Comparison of ENCODE assay signal across 8 mouse cellular contexts in genomic region chr10:30629513-30629912, GRCm38 (mm10). TPM values are rescaled to one million over a fixed set of nuclear protein-coding genes. Genes with fewer than 3 reads are reported as not detected.
DNase-seq lines count a peak whose midpoint lies in the region; ATAC-seq and TF ChIP-seq lines count a peak whose summit lies in the region.

Hint3 (minus strand) TSS chr10:30629632.

- ATAC-seq in kidney, embryonic 15.5 days (replicated peaks; ENCODE audit: low FRiP score), result no peak
- no peak for ATAC-seq in neural tube, embryonic 12.5 days (ENCODE audit: low FRiP score, low read depth)

- H3K4me2 ChIP-seq in kidney, embryonic 15.5 days, result no peak within 1 kb of the TSS
- H3K4me2 ChIP-seq in neural tube, embryonic 12.5 days (replicated peaks), result no peak within 1 kb of the TSS

- 90% methylated on average over 3 of the region's 3 CpGs for WGBS in kidney, embryonic 15.5 days
- 84% methylated on average over 3 of the region's 3 CpGs for WGBS in neural tube, embryonic 12.5 days
- WGBS in thymus, adult 2 months, result 90% methylated on average over 3 of the region's 3 CpGs

- no peak for TF ChIP-seq POLR2A in brain, embryonic 14.5 days (IDR thresholded peaks at IDR 0.05; ENCODE audit: borderline replicate concordance, extremely low read depth, insufficient read depth, insufficient read length, poor library complexity, severe bottlenecking)
- TF ChIP-seq POLR2A in thymus, adult 2 months (IDR thresholded peaks at IDR 0.05; ENCODE audit: control insufficient read depth, extremely low read depth, insufficient read depth, low read length, poor library complexity), result no peak

- no peak within 1 kb of the TSS for H3K27ac ChIP-seq in kidney, embryonic 15.5 days
- H3K27ac ChIP-seq in neural tube, embryonic 12.5 days, result no peak within 1 kb of the TSS
- no peak within 1 kb of the TSS for H3K27ac ChIP-seq in thymus, adult 2 months (ENCODE audit: control insufficient read depth, insufficient read depth, low read length)

- no peak within 1 kb of the TSS for H3K4me3 ChIP-seq in kidney, embryonic 15.5 days (replicated peaks)
- no peak within 1 kb of the TSS for H3K4me3 ChIP-seq in neural tube, embryonic 12.5 days
- no peak within 1 kb of the TSS for H3K4me3 ChIP-seq in thymus, adult 2 months (ENCODE audit: control insufficient read depth, insufficient read depth, low read length)

- H3K9ac ChIP-seq in kidney, embryonic 15.5 days, result no peak within 1 kb of the TSS
- no peak within 1 kb of the TSS for H3K9ac ChIP-seq in neural tube, embryonic 12.5 days

- H3K27me3 ChIP-seq in kidney, embryonic 15.5 days, result no peaks in the 10 kb centered on the region
- no peaks in the 10 kb centered on the region for H3K27me3 ChIP-seq in neural tube, embryonic 12.5 days (replicated peaks)
- H3K27me3 ChIP-seq in thymus, adult 2 months (ENCODE audit: control insufficient read depth, insufficient read depth, low read length), result no peaks in the 10 kb centered on the region

- H3K36me3 ChIP-seq in kidney, embryonic 15.5 days, result no peaks in the 10 kb centered on the region
- no peaks in the 10 kb centered on the region for H3K36me3 ChIP-seq in neural tube, embryonic 12.5 days
- no peaks in the 10 kb centered on the region for H3K36me3 ChIP-seq in thymus, adult 2 months (ENCODE audit: control insufficient read depth, insufficient read depth, low read length)

- H3K9me3 ChIP-seq in kidney, embryonic 15.5 days (replicated peaks), result no peaks in the 10 kb centered on the region
- H3K9me3 ChIP-seq in neural tube, embryonic 12.5 days, result no peaks in the 10 kb centered on the region

- DNase-seq in kidney, postnatal 4 days, result no peak
- no peak for DNase-seq in brain, embryonic 14.5 days (ENCODE audit: low read depth)
- DNase-seq in heart, adult 8-10 months (ENCODE audit: low spot score), result no peak
- no peak for DNase-seq in layer of hippocampus, postnatal 25 days (ENCODE audit: extremely low spot score in 1 of 2, low spot score in 1 of 2)
- DNase-seq in frontal cortex, postnatal 25 days (ENCODE audit: low spot score in 2 of 2), result no peak
- no peak for DNase-seq in thymus, adult 2 months

- no peak for TF ChIP-seq CTCF in brain, embryonic 14.5 days (IDR thresholded peaks at IDR 0.05; ENCODE audit: borderline replicate concordance, extremely low read depth, insufficient read depth, insufficient read length)
- no peak for TF ChIP-seq CTCF in thymus, adult 2 months (IDR thresholded peaks at IDR 0.05; ENCODE audit: borderline replicate concordance, control insufficient read depth, extremely low read depth, insufficient read depth, low read length, poor library complexity)

- no peaks in the 10 kb centered on the region for H3K4me1 ChIP-seq in kidney, embryonic 15.5 days
- no peaks in the 10 kb centered on the region for H3K4me1 ChIP-seq in neural tube, embryonic 12.5 days
- H3K4me1 ChIP-seq in thymus, adult 2 months (replicated peaks; ENCODE audit: control insufficient read depth, insufficient read depth, low read length), result no peaks in the 10 kb centered on the region

RNA-seq across cellular contexts. Expression of gene Hint3, which starts in this region (rescaled TPM):
- 27.6 and 27.7 TPM in 2 replicates for polyA plus RNA-seq in kidney, embryonic 15.5 days (2015; fragmentation: Nextera tagmentation; extraction: Ambion mirVana)
- 8.7 and 10.4 TPM in 2 replicates for polyA plus RNA-seq in brain, embryonic 14.5 days (2012; rRNA removed)
- 100 to 1,000 TPM in 1 of 4 experiments, 10 to 100 TPM in 3; 87.7 to 103 (median 95.8) TPM for total RNA-seq in heart, adult 8-10 months (2022)
- 10 to 100 TPM; 36.2 to 37.1 TPM for total RNA-seq in layer of hippocampus, postnatal 25 days (2021)
- 20.1 and 21.9 TPM in 2 replicates for polyA plus RNA-seq in neural tube, embryonic 12.5 days (2016; fragmentation: Nextera tagmentation; extraction: Ambion mirVana)
- polyA plus RNA-seq in thymus, adult 2 months (2012; rRNA removed), result 7.7 and 8.8 TPM in 2 replicates
